Mouse (Mus musculus) heart, postnatal 0 days (tissue): ENCODE results near the gene Ube2c. TPM values are rescaled to one million over a fixed set of nuclear protein-coding genes. Genes with fewer than 3 reads are reported as not detected.
A peak's percentile ranks its signal among the peaks of the same experiment; 100 is the strongest.

ENCODE experiments used
- ATAC-seq: fragments of 200-750 bp; cut with Nextera tagmentation; 2 replicates; pipeline ENCODE4 v1.8.0; 2017; ENCODE audit warnings: low read depth, moderate number of reproducible peaks, moderate library complexity; ENCODE audit not compliant: insufficient read depth
- DNase-seq: peaks from one replicate; pipeline ENCODE4 v3.0.0-alpha.2; 2016; ENCODE audit warnings: low spot score
- H3K27ac ChIP-seq: fragments of 300-500 bp; sonication (generic); 2 replicates; pipeline ENCODE4 v1.5.1; 2014; ENCODE audit warnings: low read depth, mild to moderate bottlenecking
- H3K27me3 ChIP-seq: fragments of 300-500 bp; sonication (generic); 2 replicates; pipeline ENCODE4 v1.6.1; 2014; ENCODE audit warnings: low read length, mixed read lengths; ENCODE audit not compliant: control insufficient read depth, insufficient read depth
- H3K36me3 ChIP-seq: fragments of 300-500 bp; sonication (generic); replicated peaks from 2 replicates; pipeline ENCODE4 v1.6.1; 2014; ENCODE audit warnings: low read length, mixed read lengths; ENCODE audit not compliant: control insufficient read depth, insufficient read depth
- H3K4me1 ChIP-seq: fragments of 300-500 bp; sonication (generic); 2 replicates; pipeline ENCODE4 v1.6.1; 2014; ENCODE audit warnings: antibody characterized with exemption; ENCODE audit not compliant: control insufficient read depth, insufficient read depth
- H3K4me2 ChIP-seq: fragments of 300-500 bp; sonication (generic); 2 replicates; pipeline ENCODE4 v1.6.1; 2014; ENCODE audit warnings: low read depth, mild to moderate bottlenecking, low read length, moderate library complexity
- H3K4me3 ChIP-seq: fragments of 300-500 bp; sonication (generic); 2 replicates; pipeline ENCODE4 v1.5.1; 2014; ENCODE audit warnings: low read depth, low read length
- H3K9ac ChIP-seq: fragments of 300-500 bp; sonication (generic); replicated peaks from 2 replicates; pipeline ENCODE4 v1.6.1; 2014; ENCODE audit warnings: low read depth, low read length, mixed read lengths
- H3K9me3 ChIP-seq: fragments of 300-500 bp; sonication (generic); replicated peaks from 2 replicates; pipeline ENCODE4 v1.6.1; 2016; ENCODE audit warnings: low read length; ENCODE audit not compliant: control insufficient read depth
- CTCF ChIP-seq: IDR thresholded peaks from 2 replicates; pipeline ENCODE4 v1.5.1; 2016; ENCODE audit warnings: antibody characterized with exemption, control low read depth, low read depth
- EP300 ChIP-seq: IDR thresholded peaks from 2 replicates; pipeline ENCODE4 v1.6.1; 2016; ENCODE audit warnings: antibody characterized with exemption, low read depth
- WGBS: fragments of 180-500 bp; shearing (Covaris S2); extraction: QIAGEN DNeasy Blood & Tissue Kit; methylation state at CpG from one replicate; pipeline ENCODE4 v1.1.7; 2014; 5-methylcytosine and 5-hydroxymethylcytosine counted together
- polyA plus RNA-seq: library from polyadenylated mRNA; unstranded; fragments of >200 nt; fragmentation: Nextera tagmentation; extraction: Ambion mirVana; gene quantifications from 2 replicates; pipeline ENCODE4 v1.2.1, GENCODE M21; 2015
- total RNA-seq: library from RNA; depleted of rRNA; stranded (reverse); fragments of >200 nt; gene quantifications from 2 replicates; pipeline ENCODE4 v1.2.3, GENCODE M21; 2014; ENCODE audit warnings: low replicate concordance; rRNA removed

Gene Ube2c
- 175 and 320 TPM in 2 replicates for total RNA-seq
- polyA plus RNA-seq = 116 and 117 TPM in 2 replicates

GRCm38 (mm10) chr2:164769258-164770037, at the start of gene Ube2c:
Ube2c (plus strand) TSS chr2:164769898.
- Histone ChIP-seq H3K36me3 (peaks cover 41% of the 10 kb centered on the region), H3K9me3 (no peaks in the 10 kb centered on the region), H3K27ac (peak within 1 kb of the TSS; percentile 75), H3K27me3 (no peaks in the 10 kb centered on the region), H3K9ac (peak within 1 kb of the TSS; percentile 58), H3K4me3 (peak within 1 kb of the TSS; percentile 68), H3K4me1 (peaks cover 20% of the 10 kb centered on the region; the same call in 1 of the 2 replicates), H3K4me2 (peak within 1 kb of the TSS; percentile 86)
- ATAC-seq = peak; percentile 98
- TF ChIP-seq CTCF (peak; percentile 41), EP300 (peak; percentile 92)
- 1% methylated on average over 53 of the region's 53 CpGs for WGBS
- DNase-seq = peak; percentile 98

DNA sequence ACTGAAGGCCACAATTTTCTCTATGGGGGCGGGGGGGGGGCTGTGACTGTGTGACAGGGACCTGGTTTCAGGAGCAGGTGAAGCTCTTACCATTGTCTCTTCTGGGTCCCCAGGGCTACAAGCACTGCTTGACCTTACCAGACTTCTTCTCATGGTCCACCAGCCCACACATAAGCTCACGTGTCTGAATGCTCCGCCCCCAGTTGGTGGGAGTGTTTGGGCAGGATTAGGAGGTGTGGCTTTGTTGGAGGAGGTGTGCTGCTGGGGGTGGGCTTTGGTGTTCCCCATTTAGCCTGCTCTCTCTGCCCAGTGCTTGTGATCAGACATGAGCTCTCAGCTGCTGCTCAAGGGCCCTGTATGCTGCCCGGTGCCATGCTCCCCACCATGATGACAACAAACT, 46.4 kb upstream of the Ube2c start:
- Histone ChIP-seq H3K27ac (no peak overlapping the region), H3K9ac (no peak overlapping the region), H3K36me3 (no peaks in the 10 kb centered on the region), H3K27me3 (no peaks in the 10 kb centered on the region), H3K4me2 (no peak overlapping the region), H3K4me3 (no peak overlapping the region), H3K4me1 (no peaks in the 10 kb centered on the region), H3K9me3 (no peaks in the 10 kb centered on the region)
- DNase-seq (no peak), ATAC-seq (no peak)
- 59% methylated on average over 4 of the region's 4 CpGs for WGBS
- no peak for TF ChIP-seq CTCF
- no peak for TF ChIP-seq EP300

- 16% methylated on average over 6 of the region's 6 CpGs for WGBS
- Histone ChIP-seq H3K9me3 (no peaks in the 10 kb centered on the region), H3K27me3 (no peaks in the 10 kb centered on the region), H3K9ac (no peak overlapping the region), H3K27ac (no peak overlapping the region), H3K36me3 (no peaks in the 10 kb centered on the region), H3K4me1 (no peaks in the 10 kb centered on the region), H3K4me3 (no peak overlapping the region), H3K4me2 (no peak overlapping the region)
- TF ChIP-seq EP300 (no peak), CTCF (peak; percentile 79)
- ATAC-seq (peak; percentile 55; the same call in 1 of the 2 replicates), DNase-seq (peak; percentile 45)
Observed at GRCm38 (mm10) chr2:164725895-164726619, 43.6 kb upstream of the Ube2c start.

GRCm38 (mm10) chr2:164731719-164732118, 38.0 kb upstream of the Ube2c start:
- WGBS = 62% methylated on average over 5 of the region's 5 CpGs
- ATAC-seq = no peak
- H3K27ac ChIP-seq = no peak overlapping the region
- H3K27me3 ChIP-seq = no peaks in the 10 kb centered on the region
- no peak overlapping the region for H3K9ac ChIP-seq
- H3K36me3 ChIP-seq = no peaks in the 10 kb centered on the region
- no peak overlapping the region for H3K4me2 ChIP-seq
- no peaks in the 10 kb centered on the region for H3K9me3 ChIP-seq
- no peaks in the 10 kb centered on the region for H3K4me1 ChIP-seq
- no peak overlapping the region for H3K4me3 ChIP-seq
- no peak for DNase-seq
- no peak for TF ChIP-seq CTCF
- TF ChIP-seq EP300 = no peak

DNA sequence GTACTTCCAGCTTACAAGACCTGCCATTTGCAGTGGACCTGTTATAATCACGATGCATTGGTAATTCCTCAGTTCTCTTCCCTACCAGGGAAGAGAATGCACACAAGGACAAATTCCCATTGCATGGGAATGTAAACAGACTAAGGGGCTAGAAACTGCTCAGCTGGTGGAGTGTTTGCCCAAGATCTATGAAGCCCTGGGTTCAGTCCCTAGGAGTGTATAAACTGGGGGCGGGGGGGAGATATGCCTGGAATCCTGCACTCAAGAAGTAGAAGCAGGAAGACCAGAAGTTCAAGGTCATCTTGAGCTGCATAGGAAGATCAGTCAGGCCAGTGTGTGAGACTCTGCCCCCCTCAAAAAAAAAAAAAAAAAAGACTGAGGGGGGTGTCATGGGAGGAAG, 36.4 kb upstream of the Ube2c start:
- Histone ChIP-seq H3K36me3 (no peaks in the 10 kb centered on the region), H3K9me3 (no peaks in the 10 kb centered on the region), H3K9ac (no peak overlapping the region), H3K4me1 (no peaks in the 10 kb centered on the region), H3K27ac (no peak overlapping the region), H3K4me3 (no peak overlapping the region), H3K27me3 (no peaks in the 10 kb centered on the region), H3K4me2 (no peak overlapping the region)
- DNase-seq (no peak), ATAC-seq (no peak)
- WGBS = 80% methylated on average over 2 of the region's 2 CpGs
- TF ChIP-seq CTCF (no peak), EP300 (no peak)
